Mouse (Mus musculus): Measurements from ENCODE around the gene Phf14.

- TF ChIP-seq ZC3H11A (IDR thresholded peaks at IDR 0.05; ENCODE audit: borderline replicate concordance, low read depth, low read length) (no peak), ZNF384 (IDR thresholded peaks at IDR 0.05; ENCODE audit: low read depth, low read length) (no peak), MAFK (IDR thresholded peaks at IDR 0.05; ENCODE audit: insufficient read depth, low read depth, low read length) (no peak)
Measured at GRCm38 (mm10) chr6:11940895-11941294, 33.3 kb downstream of the Phf14 start.
